Mouse (Mus musculus) E14TG2a.4 (cell line): ENCODE measurements around the gene Elobl.

ENCODE experiments used
- CTCF ChIP-seq: conservative IDR thresholded peaks from 2 replicates; pipeline ENCODE4 v1.5.1; 2014; ENCODE audit warnings: low read length
- NANOG ChIP-seq: IDR thresholded peaks from 2 replicates; pipeline ENCODE4 v1.6.1; 2014; ENCODE audit warnings: borderline replicate concordance, low read length, mixed read lengths
- POU5F1 ChIP-seq: IDR thresholded peaks from 2 replicates; pipeline ENCODE4 v1.6.1; 2014; ENCODE audit warnings: low read length, borderline replicate concordance

DNA sequence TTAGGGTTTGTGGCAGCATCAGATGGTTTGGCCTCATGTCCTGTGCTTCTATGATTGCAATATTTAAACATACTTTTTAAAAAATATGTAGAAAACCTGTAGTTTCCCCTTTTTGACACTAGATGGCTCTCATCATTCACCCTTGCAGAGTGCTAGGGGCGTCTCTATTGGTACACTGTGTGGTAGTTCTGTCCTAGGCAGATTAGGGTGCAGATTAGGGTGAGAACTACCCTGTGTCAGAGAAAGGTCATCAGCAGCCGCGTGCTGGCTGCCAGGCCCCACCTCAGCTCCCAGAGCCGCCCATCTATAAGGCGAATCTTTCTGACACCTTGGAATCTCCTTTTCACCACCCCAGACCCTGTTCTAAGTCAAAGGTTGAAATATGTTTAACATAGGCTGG is 22.8 kb upstream of the Elobl start:
- TF ChIP-seq POU5F1 (no peak), CTCF (no peak), NANOG (no peak)
